Mouse (Mus musculus) heart, embryonic 14.5 days (tissue): ENCODE data around the gene Mfsd4b3. TPM values are rescaled to one million over a fixed set of nuclear protein-coding genes. Genes with fewer than 3 reads are reported as not detected.
A peak's percentile ranks its signal among the peaks of the same experiment; 100 is the strongest.
"Not testable (repeated sequence)": the region's sequence is repeated elsewhere in the genome, so short reads cannot be mapped to it uniquely, and the experiment has no call there.

Experiments used
- ATAC-seq: fragments of 200-750 bp; cut with Nextera tagmentation; 2 replicates; pipeline ENCODE4 v1.8.0; 2017; ENCODE audit warnings: low read depth, moderate TSS enrichment; ENCODE audit not compliant: insufficient number of reproducible peaks, insufficient read depth, low FRiP score
- H3K27ac ChIP-seq, 2 experiments: fragments of 200-500 bp in 1 of 2; fragments of 300-500 bp in 1 of 2; sonication (generic) in 1 of 2; replicated peaks in 1 of 2; 2 replicates each; pipeline ENCODE4 v1.5.1; 2012 to 2014; ENCODE audit warnings: low read depth in 2 of 2, low read length in 2 of 2, control low read depth in 1 of 2, mild to moderate bottlenecking in 1 of 2, mixed read lengths in 1 of 2; ENCODE audit not compliant: control insufficient read depth in 1 of 2, insufficient read depth in 1 of 2
- H3K27me3 ChIP-seq: fragments of 300-500 bp; sonication (generic); 2 replicates; pipeline ENCODE4 v1.6.1; 2014; ENCODE audit warnings: mild to moderate bottlenecking, low read length, control low read depth; ENCODE audit not compliant: control insufficient read depth, insufficient read depth
- H3K36me3 ChIP-seq: fragments of 300-500 bp; sonication (generic); 2 replicates; pipeline ENCODE4 v1.6.1; 2014; ENCODE audit warnings: mild to moderate bottlenecking, control low read depth, low read length, mixed read lengths; ENCODE audit not compliant: control insufficient read depth, insufficient read depth
- H3K4me1 ChIP-seq, 2 experiments: fragments of 200-500 bp in 1 of 2; fragments of 300-500 bp in 1 of 2; sonication (generic) in 1 of 2; 2 replicates each; pipeline ENCODE4 v1.6.1; 2012 to 2014; ENCODE audit warnings: low read length in 2 of 2, control low read depth in 1 of 2, mixed read lengths in 1 of 2; ENCODE audit not compliant: control insufficient read depth in 2 of 2, insufficient read depth in 2 of 2
- H3K4me2 ChIP-seq: fragments of 300-500 bp; sonication (generic); 2 replicates; pipeline ENCODE4 v1.6.1; 2014; ENCODE audit warnings: mild to moderate bottlenecking, low read length
- H3K4me3 ChIP-seq, 2 experiments: fragments of 200-500 bp in 1 of 2; fragments of 300-500 bp in 1 of 2; sonication (generic) in 1 of 2; 2 replicates each; pipeline ENCODE4 v1.5.1; 2012 to 2014; ENCODE audit warnings: low read length in 2 of 2, mild to moderate bottlenecking in 2 of 2, control low read depth in 1 of 2, low read depth in 1 of 2, moderate library complexity in 1 of 2; ENCODE audit not compliant: control insufficient read depth in 1 of 2, insufficient read depth in 1 of 2
- H3K9ac ChIP-seq: fragments of 300-500 bp; sonication (generic); 2 replicates; pipeline ENCODE4 v1.6.1; 2014; ENCODE audit warnings: mild to moderate bottlenecking, low read length
- H3K9me3 ChIP-seq: fragments of 300-500 bp; sonication (generic); 2 replicates; pipeline ENCODE4 v1.6.1; 2016; ENCODE audit warnings: low read length, control low read depth; ENCODE audit not compliant: control insufficient read depth
- WGBS: fragments of 180-500 bp; shearing (Covaris S2); extraction: QIAGEN DNeasy Blood & Tissue Kit; methylation state at CpG from one replicate; pipeline ENCODE4 v1.1.7; 2014; 5-methylcytosine and 5-hydroxymethylcytosine counted together
- polyA plus RNA-seq: library from polyadenylated mRNA; unstranded; fragments of >200 nt; fragmentation: Nextera tagmentation; extraction: Ambion mirVana; gene quantifications from 2 replicates; pipeline ENCODE4 v1.2.1, GENCODE M21; 2014

Mfsd4b3 gene
- 1.1 and 1.5 TPM in 2 replicates for polyA plus RNA-seq

- peak within 1 kb of the TSS; percentile 29 to 48; a peak in 2 of 4 replicates for H3K27ac ChIP-seq
- under 1% methylated on average over 38 of the region's 38 CpGs for WGBS
- peaks cover 3 to 12% of the 10 kb centered on the region in 2 experiments; a peak in 3 of 4 replicates for H3K4me1 ChIP-seq
- peak within 1 kb of the TSS; percentile 77 for H3K4me2 ChIP-seq
- no peaks in the 10 kb centered on the region for H3K27me3 ChIP-seq
- peak within 1 kb of the TSS; percentile 49 to 62 for H3K4me3 ChIP-seq
- H3K36me3 ChIP-seq: no peaks in the 10 kb centered on the region
- H3K9me3 ChIP-seq: no peaks in the 10 kb centered on the region
- peak; percentile 98 for ATAC-seq
- H3K9ac ChIP-seq: peak within 1 kb of the TSS; percentile 60
These were observed at the start of gene Mfsd4b3 for GRCm38 (mm10) chr10:39959761-39960440. Gene Mfsd4b3 (minus strand): TSS chr10:39960153.

DNA sequence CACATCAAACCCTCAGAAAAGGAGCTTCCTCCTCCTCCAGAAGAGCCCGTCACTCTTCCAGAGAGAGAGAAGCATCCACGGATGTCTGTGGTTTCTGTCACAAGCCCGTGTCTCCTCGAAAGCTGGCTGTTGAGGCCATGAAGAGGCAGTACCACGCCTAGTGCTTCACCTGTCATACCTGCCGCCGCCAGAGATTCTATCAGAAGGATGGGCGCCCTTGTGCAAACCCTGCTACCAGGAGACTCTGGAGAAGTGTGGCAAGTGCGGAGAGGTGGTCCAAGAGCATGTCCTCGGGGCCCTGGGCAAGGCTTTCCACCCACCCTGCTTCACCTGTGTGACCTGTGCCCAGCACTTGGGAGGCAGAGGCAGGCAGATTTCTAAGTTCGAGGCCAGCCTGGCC lies 49.6 kb upstream of the Mfsd4b3 start:
- ATAC-seq: no peak
- H3K4me3 ChIP-seq: no peak overlapping the region
- H3K27ac ChIP-seq: no peak overlapping the region
- H3K27me3 ChIP-seq: no peaks in the 10 kb centered on the region
- H3K4me1 ChIP-seq: 0 out of 4 replicates have a peak, but pooled peaks cover 0 to 2% of the 10 kb centered on the region in 2 experiments
- H3K4me2 ChIP-seq: no peak overlapping the region
- H3K36me3 ChIP-seq: no peaks in the 10 kb centered on the region
- H3K9me3 ChIP-seq: no peaks in the 10 kb centered on the region
- H3K9ac ChIP-seq: no peak overlapping the region
- 75% methylated on average over 11 of the region's 11 CpGs for WGBS

DNA sequence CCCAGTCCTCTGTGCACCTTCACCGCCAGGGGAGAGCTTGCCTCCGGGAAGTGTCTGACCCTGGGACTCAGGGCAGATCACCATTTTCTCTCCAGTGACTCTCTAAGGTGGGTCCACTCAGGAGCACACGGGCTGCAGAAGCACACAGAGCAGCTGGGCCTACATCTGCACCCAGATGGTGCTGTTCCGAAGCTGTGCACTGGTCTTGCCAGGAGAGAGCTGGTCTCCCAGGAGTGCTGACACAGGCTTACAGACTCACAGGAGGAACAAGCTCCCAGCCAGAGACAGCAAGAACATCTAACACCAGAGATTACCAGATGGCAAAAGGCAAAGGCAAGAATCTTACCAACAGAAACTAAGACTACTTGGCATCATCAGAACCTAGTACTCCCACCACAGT lies 48.9 kb upstream of the Mfsd4b3 start:
- H3K9me3 ChIP-seq, H3K27ac ChIP-seq, H3K9ac ChIP-seq, H3K4me1 ChIP-seq, H3K4me3 ChIP-seq, H3K36me3 ChIP-seq, ATAC-seq, H3K27me3 ChIP-seq, H3K4me2 ChIP-seq: not testable (repeated sequence)
- WGBS: 58% methylated on average over 4 of the region's 4 CpGs

- no peaks in the 10 kb centered on the region for H3K9me3 ChIP-seq
These were observed 48.0 kb upstream of the Mfsd4b3 start for GRCm38 (mm10) chr10:40007953-40008352.

GRCm38 (mm10) chr10:40006963-40007362 lies 47.0 kb upstream of the Mfsd4b3 start:
- H3K9ac ChIP-seq: no peak overlapping the region
- no peaks in the 10 kb centered on the region for H3K9me3 ChIP-seq
- no peak for ATAC-seq
- no peak overlapping the region for H3K4me3 ChIP-seq
- 0 out of 4 replicates have a peak, but pooled peaks cover 0 to 2% of the 10 kb centered on the region in 2 experiments for H3K4me1 ChIP-seq
- H3K27me3 ChIP-seq: no peaks in the 10 kb centered on the region
- H3K27ac ChIP-seq: no peak overlapping the region
- H3K4me2 ChIP-seq: no peak overlapping the region
- WGBS: 70% methylated on average over 10 of the region's 10 CpGs
- no peaks in the 10 kb centered on the region for H3K36me3 ChIP-seq

More at GRCm38 (mm10) chr10:40007953-40008352, 48.0 kb upstream of the Mfsd4b3 start:
- H3K27ac ChIP-seq: no peak overlapping the region
- no peaks in the 10 kb centered on the region for H3K36me3 ChIP-seq
- no peak overlapping the region for H3K4me2 ChIP-seq
- H3K9ac ChIP-seq: no peak overlapping the region
- no peaks in the 10 kb centered on the region for H3K27me3 ChIP-seq
- 0 out of 4 replicates have a peak, but pooled peaks cover 0 to 2% of the 10 kb centered on the region in 2 experiments for H3K4me1 ChIP-seq
- H3K4me3 ChIP-seq: no peak overlapping the region
- no peak for ATAC-seq
- 83% methylated on average over 4 of the region's 4 CpGs for WGBS

GRCm38 (mm10) chr10:40000746-40001145 lies 40.8 kb upstream of the Mfsd4b3 start:
- ATAC-seq: no peak
- no peaks in the 10 kb centered on the region for H3K27me3 ChIP-seq
- 86% methylated on average over 2 of the region's 2 CpGs for WGBS
- H3K36me3 ChIP-seq: no peaks in the 10 kb centered on the region
- H3K4me1 ChIP-seq: 0 out of 4 replicates have a peak, but pooled peaks cover 0 to 1% of the 10 kb centered on the region in 2 experiments
- no peak overlapping the region for H3K9ac ChIP-seq
- H3K4me3 ChIP-seq: no peak overlapping the region
- H3K27ac ChIP-seq: no peak overlapping the region
- no peaks in the 10 kb centered on the region for H3K9me3 ChIP-seq
- no peak overlapping the region for H3K4me2 ChIP-seq

DNA sequence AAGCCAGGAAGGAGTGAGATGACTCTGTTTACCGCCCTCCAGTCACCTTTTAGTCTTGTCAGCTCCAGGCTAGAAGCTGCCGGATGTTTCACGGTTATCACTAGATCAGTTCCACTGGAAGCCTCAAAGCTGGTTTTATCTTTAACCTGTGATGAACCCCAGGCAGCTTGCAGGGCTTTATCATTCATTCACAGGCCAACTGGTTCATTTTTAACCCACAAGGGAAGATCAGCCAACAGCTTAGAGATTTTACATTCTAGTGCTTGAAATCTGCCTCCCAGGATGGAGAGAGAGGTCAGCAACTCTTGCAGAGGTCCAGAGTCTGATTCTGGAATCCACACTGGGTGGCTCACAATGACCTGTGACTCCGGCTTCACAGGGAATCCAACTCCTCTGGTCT lies 31.2 kb upstream of the Mfsd4b3 start:
- Histone ChIP-seq H3K27ac (no peak overlapping the region), H3K4me2 (no peak overlapping the region), H3K27me3 (no peaks in the 10 kb centered on the region), H3K4me3 (no peak overlapping the region), H3K36me3 (no peaks in the 10 kb centered on the region), H3K9ac (no peak overlapping the region), H3K9me3 (peaks cover 4% of the 10 kb centered on the region; the same call in 1 of the 2 replicates), H3K4me1 (0 out of 4 replicates have a peak, but pooled peaks cover 0 to 2% of the 10 kb centered on the region in 2 experiments)
- ATAC-seq: no peak
- 27% methylated on average over 4 of the region's 4 CpGs for WGBS
